Mouse (Mus musculus) 3134 (cell line): Measurements from ENCODE around the gene Ifitm2.
"Not testable (repeated sequence)": the region's sequence is repeated elsewhere in the genome, so short reads cannot be mapped to it uniquely, and the experiment has no call there.

Source experiments
- DNase-seq: peaks from one replicate; pipeline ENCODE4 v3.0.0-alpha.2; 2011; ENCODE audit warnings: low spot score; ENCODE audit not compliant: insufficient read length; ENCODE audit errors: extremely low read depth

Ifitm2 gene

DNA sequence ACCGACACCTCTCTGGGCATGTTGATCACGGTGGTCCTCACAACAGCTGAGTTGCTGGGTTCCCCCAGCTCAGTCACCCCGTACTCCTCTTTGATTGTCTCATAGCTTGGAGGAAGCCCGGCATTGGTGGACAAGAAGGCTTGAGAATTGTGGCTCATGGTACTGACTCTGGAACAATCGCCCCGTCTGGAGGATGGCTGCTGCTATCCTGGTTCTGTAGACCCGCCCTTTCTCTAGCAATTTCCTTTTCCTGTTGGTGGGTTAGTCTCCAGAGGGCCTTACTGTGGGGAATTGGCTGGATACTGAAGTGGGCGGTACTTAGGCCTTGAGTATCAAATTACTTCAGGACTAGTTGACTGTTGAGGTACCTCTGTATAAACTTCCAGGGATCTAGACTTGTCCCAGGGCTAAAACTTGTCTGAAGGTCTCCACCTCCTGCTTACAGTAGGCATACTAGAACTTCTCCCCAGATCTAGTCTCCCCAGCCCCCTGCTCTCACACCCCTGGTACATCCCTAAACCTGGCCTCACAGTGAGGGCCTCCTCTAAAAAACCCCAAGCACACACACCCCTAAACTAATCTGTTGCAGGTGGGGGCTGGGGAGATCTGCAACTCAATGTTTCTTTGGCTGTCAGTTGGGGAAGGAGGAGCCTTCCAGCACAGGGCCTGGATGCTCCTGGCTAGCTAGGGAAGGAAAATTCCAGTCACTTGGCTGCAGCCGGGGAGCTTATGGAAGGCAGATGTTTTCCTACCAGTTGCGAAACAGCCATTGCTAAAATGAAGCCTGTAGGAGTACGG lies at the start of gene Ifitm2, which contains the start of gene Gm45717:
Gene Ifitm2, minus strand, starts transcription at position 230 of the 798 bp plus-strand sequence.
Gene Gm45717, minus strand, starts transcription at position 180 of the 798 bp plus-strand sequence.
- DNase-seq = peak; percentile 78

DNA sequence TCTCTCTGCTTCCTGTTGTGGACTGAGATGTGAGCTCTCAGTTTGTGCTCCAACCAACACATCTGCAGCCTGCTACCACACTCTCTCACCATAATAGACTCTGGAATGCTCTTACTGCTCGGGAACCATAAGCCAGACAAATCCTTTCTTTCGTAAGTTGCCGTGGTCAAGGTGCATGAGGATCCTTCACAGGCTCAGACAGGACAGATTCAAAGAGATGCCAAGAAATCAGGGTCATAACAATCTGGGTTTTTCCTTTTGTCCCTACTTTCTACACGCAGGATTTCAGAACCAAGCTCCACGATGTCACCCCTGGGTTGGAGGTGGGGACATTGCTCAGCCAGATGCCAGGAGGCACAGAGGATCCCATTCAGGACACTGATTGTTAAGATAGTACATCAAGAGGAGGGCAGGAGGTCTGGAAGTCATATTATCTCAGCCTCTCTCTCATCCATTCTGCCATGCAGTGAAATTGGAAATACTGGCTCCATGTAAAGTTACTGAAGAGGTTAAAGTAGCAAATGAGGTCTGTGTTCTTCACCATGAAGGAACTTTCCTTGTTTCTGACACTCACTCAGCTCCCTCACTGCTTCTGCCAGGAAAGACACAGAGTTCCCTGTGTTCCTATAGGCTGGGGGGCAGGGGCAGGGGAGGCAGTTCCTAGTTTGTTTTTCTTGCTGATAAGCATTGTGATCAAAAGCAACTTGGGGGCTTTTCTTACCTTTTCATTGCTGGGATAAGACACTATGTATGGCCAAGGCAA lies 47.6 kb upstream of the Ifitm2 start:
- DNase-seq = no peak

DNA sequence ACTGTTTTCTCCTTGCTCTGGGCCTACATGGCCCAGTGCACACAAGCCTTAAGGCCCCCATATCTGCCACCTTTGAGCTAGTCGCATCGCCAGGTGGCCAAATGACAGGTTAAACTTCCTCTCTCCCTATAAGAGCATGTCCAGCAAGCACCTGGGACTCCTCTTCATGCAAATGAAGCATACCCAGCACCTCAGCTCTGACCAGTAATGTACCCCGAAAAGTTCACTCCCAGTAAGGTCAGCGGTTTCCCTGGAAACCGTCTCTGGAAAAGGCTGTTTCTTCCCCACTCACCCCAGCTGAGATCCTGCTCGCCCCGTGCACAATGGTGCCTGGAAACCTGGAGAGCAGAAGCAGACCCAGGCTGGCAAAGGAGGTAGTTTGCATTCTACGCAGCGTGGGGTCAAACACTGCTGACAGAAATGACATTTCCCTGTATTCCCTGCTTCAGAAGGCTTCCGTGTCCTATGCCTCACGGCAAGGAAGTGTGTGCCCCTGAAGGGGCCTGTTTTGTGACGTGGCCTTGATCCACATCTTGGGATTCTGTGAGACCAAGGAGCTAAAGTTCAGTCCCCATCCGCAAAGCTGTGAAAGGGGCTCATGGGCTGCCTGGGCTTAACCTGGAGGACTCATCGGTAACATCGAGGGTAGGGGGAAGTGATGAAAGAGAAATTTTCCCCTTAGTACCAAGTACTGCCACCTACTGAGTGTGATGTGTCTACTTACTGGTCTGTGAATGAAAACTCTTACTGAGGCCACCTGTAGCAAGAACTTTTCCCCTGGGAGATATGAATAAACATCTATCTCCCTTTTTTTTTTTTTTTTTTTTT lies 45.3 kb upstream of the Ifitm2 start:
- DNase-seq = no peak

DNA sequence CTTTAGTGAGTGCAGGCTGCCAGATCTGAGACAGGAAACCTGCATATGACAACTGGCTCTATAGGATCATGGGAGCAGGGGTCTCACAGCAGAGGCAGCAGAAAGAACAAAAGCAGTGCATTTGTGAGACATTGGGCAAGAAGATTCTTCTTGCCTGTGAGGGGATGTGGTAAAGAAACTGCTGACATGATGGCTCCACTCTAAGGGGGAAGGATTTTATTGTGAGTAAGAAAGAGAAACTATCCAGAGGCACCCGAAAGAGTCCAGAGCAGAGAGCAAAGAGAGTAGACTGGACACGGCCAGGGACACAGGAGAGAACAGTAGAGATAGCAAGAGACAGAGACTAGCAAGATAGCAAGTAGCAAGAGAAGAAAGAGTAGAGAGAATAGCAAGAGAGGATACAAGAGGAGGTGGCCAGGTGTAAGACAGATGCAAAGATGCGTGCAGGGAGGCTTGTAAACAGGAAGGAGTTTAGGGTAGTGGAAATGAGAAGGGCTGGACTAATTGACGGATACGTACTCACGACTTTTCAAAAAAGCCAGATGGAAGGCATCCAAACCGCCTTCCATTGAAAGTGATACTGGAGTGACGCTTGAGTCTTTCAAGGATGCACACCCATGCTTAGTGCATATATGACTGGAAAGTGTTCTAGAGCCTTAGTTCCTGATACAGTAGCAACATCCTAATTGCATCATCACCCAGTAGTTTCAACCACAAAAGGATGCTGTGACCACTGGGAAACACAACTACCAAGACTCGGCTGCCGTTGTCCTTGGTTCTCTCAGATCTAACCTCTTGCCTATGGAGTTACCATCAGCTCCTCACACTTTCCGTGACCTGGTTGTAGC lies 43.3 kb upstream of the Ifitm2 start:
- no peak for DNase-seq

DNA sequence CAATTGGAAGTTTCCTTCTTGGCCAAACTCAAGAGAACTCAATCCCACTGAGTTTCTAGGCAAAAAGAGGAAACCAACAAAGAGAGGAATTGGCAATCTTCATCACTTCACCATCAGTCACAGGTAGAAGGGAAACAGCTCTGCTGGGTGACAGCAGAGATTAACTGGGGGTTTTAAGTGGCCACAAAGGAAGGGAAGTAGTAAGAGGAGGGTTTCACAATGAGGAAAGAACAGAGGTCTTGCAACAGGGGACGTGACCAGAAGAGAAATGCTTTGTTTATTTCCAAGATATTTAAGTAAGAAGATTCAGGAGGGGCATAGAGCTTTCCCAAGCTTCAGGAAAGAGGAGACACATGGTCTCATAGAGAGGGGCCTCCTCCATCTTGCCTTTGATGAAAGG lies 42.0 kb upstream of the Ifitm2 start:
- no peak for DNase-seq

DNA sequence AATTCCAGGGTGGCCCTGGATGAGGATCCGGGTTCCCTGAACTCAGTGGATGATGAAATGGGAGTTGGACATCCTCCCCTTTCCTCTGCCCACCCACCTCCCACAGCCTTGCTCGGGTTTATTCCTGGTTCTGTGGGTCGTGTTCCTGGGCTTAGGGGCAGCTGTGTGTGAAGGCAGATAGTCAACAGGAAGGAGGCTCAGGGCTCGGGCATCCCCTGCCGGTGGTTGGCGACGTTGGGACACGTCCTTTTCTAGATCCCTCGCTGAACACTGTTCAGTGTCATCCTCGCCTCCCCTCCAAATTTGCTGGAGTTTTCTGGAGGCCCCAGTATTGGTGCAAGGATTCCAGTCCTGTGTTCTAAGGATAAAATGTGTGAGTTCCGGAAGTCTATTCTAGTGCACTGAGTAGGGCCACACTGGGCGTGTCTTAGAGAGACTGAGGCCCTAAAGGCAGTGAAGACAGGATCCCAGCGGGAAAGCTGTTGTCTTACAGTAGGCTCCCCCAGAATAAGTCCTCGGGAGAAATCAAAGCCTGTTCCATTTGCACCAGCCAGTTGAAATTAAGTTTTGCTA lies 35.4 kb upstream of the Ifitm2 start:
- no peak for DNase-seq

DNA sequence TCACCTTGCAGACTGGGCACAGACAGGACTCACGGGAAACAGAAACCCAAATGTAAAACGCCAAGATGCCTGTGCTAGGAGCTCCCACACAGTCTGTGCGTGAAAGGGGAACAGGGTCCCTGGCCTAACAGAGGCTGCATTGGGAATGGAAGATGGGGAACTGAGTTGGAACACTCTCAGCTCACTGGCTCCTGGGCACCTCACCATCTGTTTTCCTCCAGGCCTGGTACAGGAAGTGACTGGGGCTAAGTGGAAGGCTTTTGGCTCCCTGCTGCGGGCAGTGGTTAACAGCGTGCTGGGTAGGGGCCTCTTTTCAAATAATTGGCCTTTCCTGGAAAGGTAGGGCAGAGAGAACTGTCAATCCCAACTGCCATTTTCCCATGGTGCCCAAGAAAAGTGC lies 34.8 kb upstream of the Ifitm2 start:
- no peak for DNase-seq

DNA sequence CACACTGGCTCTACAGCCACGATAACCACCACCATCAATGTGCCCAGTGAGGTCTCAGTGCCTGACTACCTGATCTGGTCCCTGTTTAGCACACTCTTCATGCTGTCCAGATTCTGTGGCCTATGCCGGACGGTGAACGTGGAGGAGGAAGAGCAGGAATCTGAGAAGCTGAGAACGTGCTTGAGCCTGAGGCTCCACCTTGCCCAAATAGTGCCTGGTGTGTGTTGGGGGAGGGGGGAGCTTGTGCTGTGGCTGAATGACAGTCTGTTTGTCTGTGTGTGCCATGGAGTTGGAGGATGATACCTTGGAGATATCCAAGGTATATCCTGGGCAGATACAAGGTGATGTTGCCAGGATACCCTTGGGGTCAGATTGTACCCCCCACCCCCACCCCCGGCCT lies 34.4 kb upstream of the Ifitm2 start:
- DNase-seq = no peak

DNA sequence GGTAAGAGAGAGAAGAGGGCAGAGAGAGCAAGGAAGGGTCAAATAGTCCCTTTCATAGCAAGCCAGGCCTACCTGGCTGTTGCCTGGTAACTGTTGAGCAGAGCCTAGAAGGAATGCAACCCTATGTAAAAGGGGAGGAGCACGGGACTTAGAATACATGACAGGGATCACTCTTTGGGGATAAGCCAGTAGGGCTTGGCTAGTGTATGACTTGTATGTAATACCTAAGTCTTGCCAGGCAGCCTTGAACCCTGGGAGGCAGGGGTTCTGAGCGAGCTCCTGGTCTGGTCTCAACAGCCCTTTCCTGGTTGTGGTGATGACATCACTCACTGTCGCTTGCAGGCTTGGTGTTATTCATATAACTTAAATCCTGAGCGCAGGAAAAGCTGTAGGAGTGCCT lies 33.2 kb upstream of the Ifitm2 start:
- DNase-seq = no peak

DNA sequence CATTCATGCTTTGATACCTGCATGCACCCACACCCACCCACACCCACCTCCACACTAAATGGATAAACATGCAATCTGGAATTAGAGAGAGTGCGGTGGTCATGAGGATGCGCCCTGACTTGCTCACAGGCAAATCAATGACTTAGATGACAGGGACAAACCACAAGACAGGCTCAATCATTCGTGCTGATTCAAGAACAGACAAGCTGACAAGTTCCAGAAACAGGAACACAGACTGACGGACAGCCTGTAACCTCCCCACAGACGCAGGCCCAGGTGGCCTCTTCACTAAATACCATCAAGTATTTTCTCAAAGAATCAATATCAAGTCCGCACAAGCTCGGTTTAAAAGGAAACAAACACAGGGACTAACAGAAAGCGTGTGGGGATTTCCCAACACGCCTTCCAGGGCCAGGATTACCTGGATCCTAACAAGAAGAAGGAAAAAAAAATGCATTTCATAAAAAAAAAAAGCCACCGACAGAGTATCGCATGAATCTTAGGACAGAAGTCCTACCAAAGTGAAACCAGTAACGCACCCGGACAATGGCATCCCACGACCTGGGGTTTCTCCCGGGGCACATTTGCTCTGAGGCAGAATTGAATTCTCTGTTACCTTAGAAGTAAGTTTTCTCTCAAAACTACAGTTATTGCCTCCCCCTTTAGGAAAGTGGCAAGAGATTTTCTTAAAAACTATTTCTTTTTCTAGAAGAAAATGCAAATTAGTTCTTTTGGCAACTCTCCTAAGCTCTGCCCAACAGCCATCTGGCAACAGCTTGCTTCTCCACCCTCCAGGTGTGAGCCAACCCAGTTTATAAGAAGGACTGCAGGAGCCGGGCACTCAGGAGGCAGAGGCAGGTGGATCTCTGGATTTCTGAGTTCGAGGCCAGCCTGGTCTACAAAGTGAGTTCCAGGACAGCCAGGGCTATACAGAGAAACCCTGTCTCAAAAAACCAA lies 31.7 kb upstream of the Ifitm2 start:
- no peak for DNase-seq

DNA sequence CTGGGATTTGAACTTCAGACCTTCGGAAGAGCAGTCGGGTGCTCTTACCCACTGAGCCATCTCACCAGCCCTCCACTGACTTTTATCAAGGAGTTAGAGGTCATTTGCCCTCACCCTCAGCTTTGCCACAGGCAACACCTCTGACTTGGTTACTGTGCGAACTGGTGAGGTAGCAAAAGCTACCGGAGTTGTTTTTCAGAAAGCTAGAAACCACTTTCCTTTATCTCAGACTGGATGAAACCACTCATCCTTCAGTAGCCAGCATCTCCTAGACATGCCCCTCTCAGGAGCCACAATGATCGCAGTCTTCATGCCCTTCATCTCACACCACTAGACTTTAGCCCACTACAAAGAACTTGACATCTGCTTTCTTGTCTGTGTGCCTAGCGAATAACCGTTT lies 27.2 kb upstream of the Ifitm2 start:
- DNase-seq = no peak

DNA sequence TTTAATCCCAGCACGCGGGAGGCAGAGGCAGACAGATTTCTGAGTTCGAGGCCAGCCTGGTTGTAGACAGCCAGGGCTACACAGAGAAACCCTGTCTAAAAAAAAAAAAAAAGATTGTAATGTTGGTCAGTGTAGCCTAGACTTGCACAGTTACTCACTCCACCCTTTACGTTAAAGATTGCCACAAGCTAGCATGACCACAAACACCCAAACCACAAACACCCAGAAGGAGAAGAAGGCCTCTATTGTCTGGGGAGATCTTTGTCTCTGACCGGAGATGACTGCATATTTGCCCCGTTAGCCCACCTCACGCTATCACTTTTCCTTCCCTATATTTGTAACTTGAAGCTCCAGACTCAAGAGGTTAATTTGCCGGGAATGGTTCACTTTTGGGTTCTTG lies 25.9 kb upstream of the Ifitm2 start:
- peak; percentile 57 for DNase-seq

DNA sequence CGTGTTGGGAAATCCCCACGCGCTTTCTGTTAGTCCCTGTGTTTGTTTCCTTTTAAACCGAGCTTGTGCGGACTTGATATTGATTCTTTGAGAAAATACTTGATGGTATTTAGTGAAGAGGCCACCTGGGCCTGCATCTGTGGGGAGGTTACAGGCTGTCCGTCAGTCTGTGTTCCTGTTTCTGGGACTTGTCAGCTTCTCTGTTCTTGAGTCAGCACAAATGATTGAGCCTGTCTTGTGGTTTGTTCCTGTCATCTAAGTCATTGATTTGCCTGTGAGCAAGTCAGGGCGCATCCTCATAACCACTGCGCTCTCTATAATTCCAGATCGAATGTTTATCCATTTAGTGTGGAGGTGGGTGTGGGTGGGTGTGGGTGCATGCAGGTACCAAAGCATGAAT lies 20.9 kb upstream of the Ifitm2 start:
- DNase-seq = not testable (repeated sequence)

DNA sequence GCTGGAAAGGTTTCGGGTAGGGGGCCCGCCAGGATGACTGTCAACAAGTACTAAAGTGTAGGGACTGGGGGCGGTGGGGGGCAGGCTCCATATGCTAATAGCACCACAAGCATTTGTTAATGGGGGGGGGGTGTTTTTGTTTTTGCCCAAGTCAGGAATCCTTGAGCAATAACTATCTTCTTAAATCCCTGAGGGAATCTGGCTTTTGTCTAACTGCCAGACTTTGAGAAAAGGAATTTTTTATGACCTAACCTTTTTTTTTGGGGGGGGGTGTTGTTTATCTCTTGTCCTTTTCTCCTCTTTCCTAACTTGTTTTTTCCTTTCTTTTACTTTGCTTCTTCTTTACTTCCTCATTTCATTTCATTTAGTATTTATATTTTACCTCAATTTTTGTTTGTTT lies 19.7 kb upstream of the Ifitm2 start:
- no peak for DNase-seq

DNA sequence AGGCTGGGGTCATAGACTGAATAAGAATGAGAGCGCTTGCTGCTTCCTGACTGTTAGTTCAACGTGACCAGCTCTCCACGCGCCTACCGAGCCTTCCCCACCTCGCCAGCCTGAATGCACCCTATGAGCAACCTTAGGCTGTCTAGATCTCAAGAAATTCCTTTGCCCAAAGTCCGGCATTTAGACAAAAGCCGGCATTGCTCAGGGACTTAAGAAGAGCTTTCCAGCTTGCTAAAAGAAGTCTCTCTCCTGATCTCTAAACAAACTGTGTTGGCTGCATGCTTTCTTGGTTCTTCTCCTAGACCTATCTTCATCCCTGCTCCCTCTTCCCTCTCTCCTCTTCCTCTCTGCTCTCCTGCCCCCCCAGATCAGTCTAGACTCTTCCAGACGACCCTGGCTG lies 19.2 kb upstream of the Ifitm2 start:
- no peak for DNase-seq

DNA sequence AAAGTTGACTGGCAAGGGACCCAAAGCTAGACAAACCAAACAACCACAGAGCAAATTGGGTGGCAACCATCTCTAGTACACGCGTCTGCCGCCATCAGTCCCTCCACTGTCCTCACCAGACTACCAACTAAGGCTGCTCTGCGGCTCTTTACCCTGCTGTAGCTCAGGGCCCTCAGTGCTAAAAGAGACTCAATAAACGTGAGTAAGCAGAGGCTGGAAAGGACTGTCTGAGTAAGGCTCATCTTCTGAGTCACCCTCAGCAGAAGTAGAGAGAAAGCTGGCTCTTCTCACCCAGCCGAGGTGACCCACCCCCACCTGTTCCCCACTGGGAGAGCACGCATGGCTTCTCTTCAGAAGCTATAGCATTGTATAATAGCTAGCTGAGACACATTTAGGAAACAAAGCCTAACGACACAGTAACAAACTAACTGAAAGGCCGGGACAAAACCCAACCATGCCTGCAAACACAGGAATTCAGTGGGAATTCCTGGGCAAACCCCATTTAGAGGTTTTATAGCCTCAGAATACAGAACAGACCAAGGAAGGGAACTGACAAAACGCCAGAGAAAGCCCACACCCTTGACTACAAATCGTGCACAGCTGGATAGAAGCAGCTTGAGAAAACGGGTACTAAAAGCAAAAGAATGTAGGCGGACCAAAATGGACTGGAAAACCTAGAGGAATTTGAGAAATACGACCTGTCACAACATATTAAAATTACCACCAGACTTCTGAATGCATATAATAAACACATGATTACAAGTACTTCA lies 17.8 kb upstream of the Ifitm2 start:
- peak; percentile 47 for DNase-seq

DNA sequence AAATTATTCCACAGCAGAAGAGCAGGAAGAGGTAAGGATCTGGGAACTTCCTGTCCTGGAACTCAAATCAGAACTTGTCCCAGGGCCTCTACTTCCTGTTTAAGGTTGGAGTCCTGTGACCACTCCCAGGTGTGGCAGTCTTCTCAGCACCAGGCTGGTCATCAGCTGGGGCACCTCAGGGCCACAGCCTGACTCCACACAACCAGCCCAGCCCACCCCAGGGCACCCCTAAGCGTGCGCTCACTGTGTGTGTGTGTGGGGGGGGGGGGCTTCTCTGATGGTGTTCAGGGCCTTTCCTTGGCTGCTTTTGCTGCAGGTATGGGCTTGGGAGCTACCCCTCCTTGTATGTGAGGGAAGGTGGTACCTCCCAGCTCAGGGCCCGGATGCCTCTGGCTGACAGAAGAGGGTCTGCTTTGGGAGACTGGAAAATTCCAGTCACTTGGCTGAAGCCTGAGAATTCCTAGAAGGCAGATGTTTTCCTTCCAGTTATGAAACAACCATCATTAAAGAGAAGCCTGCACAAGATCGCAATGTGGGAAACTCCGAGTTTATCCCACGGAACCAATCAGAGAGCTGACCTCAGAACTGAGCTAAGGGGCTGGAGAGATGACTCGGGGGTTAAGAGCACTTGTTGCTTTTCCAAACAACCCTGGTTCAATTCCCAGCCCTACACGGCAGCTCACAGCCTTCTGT lies 15.8 kb upstream of the Ifitm2 start:
- DNase-seq = no peak

DNA sequence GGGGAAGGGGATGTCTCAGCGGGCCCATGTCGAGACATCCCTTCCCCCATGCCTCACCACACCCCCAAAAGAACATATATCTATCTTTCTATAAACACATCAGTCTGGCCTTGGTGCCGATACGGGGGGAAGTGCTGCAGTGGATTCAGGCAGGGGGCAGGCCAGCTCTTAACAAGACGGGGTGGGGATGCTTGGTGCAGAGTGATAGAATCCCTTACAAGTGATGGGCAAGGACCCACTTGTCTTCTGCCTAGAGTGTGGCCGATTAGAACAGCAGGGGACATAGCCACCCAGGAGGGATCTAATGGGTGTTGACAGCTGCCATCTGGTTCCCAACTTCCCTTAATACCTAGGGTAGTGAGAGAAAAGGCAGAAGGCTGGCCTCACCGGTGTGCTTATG lies 15.1 kb upstream of the Ifitm2 start:
- DNase-seq = no peak
